Mouse (Mus musculus) brown adipose tissue, adult 24 weeks (tissue): Measurements from ENCODE around the gene Copz1. TPM values are rescaled to one million over a fixed set of nuclear protein-coding genes. Genes with fewer than 3 reads are reported as not detected.
"Not testable (repeated sequence)": the region's sequence is repeated elsewhere in the genome, so short reads cannot be mapped to it uniquely, and the experiment has no call there.

Experiments used
- H3K27ac ChIP-seq: fragments of 200-500 bp; replicated peaks from 2 replicates; pipeline ENCODE4 v1.5.1; 2012; ENCODE audit warnings: low read depth, mild to moderate bottlenecking, low read length
- H3K4me1 ChIP-seq: fragments of 200-500 bp; 2 replicates; pipeline ENCODE4 v1.6.1; 2012; ENCODE audit warnings: low read length, mixed read lengths; ENCODE audit not compliant: control insufficient read depth, insufficient read depth, insufficient read length
- H3K4me3 ChIP-seq: fragments of 200-500 bp; 2 replicates; pipeline ENCODE4 v1.5.1; 2012; ENCODE audit warnings: low read depth, mild to moderate bottlenecking, low read length, moderate library complexity; ENCODE audit not compliant: insufficient read depth
- polyA plus RNA-seq: library from polyadenylated mRNA; stranded (reverse); fragments of >200 nt; gene quantifications from 2 replicates; pipeline ENCODE4 v1.2.4, GENCODE M21; 2012; ENCODE audit not compliant: missing spikeins, insufficient read depth, insufficient read length

Gene Copz1
- polyA plus RNA-seq = 85.4 and 95.1 TPM in 2 replicates

DNA sequence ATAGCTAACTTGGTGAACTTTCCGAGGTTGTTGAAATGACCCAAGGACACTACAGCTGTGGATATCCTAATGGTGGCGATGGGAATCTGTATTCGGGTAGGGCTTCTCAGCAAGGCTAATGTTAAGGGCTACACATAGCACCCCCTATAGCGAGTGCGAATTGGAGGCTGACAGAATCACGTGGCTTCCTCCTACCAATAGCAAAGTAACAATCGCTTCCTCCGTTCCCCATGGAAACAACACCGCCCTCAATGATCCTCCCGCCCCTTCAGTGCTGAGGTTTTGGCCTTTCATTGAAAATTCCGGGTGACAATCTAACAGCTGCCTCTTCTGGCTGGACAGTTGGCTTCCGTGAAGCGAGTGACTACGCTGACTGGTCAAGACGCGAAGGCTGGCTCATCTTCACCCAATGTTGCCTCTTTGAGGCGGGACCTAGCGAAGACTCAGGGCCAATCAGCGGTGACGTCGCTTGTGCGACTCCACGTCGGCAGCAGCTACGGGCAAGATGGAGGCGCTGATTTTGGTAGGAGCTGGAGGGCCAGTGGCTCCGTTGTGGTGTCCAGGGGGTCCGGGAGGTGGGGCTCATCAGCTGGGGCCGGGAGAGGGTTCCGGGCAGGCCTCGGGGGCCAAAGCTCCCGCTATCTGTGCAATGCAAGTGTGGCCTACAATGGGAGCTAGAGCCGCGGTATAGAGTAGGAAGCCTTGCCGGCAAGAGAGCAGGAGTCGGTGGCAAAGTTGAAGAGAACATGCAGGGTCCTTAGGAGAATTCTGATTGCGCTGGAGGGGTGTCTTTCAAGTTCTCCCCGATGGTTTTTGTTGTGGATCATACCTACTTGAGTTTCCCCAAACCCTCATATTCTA, at the start of gene Copz1:
Copz1 (plus strand) TSS at position 296 of the 861 bp plus-strand sequence.
- H3K27ac ChIP-seq = no peak within 1 kb of the TSS
- peaks cover 2% of the 10 kb centered on the region; the same call in 1 of the 2 replicates for H3K4me1 ChIP-seq
- peak within 1 kb of the TSS; percentile 68 for H3K4me3 ChIP-seq

DNA sequence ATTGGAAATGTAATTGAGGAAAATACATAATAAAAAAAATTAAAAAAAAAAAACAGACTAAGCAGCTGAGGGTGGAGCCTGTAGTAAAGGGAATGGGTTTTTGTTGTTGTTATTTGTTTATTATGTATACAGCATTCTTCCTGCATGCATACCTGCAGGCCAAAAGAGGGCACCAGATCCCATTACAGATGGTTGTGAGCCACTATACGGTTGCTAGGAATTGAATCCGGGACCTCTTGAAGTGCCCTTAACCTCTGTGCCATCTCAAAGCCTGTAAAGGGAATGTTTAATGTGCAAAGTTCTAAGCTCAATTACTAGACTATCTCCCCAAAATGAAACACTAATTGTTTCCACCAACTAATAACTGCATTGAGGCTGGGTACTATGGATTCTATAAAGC, 48.4 kb upstream of the Copz1 start:
- Histone ChIP-seq H3K4me3 (no peak overlapping the region), H3K4me1 (0 out of 2 replicates have a peak, but pooled peaks cover 2% of the 10 kb centered on the region), H3K27ac (no peak overlapping the region)

DNA sequence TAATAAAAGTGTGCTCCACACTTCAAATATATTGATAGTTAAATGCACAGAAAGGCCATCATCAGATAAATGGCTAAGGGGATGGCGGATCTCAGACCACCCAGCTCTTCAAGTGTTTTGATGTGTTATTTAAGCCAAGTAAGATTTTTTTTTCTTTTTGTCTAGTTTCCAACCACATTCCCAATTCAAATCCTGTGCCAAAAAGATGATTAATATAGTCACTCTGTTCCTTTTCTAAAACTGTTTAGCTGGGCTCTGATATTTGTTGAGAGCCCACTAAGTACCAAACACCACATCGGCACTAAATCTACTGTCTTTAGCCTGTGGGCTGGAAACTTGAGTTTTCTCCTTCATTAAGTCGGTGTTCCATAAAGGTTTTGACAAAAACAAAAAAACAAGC, 45.5 kb upstream of the Copz1 start:
- Histone ChIP-seq H3K27ac (no peak overlapping the region), H3K4me1 (no peaks in the 10 kb centered on the region), H3K4me3 (no peak overlapping the region)

DNA sequence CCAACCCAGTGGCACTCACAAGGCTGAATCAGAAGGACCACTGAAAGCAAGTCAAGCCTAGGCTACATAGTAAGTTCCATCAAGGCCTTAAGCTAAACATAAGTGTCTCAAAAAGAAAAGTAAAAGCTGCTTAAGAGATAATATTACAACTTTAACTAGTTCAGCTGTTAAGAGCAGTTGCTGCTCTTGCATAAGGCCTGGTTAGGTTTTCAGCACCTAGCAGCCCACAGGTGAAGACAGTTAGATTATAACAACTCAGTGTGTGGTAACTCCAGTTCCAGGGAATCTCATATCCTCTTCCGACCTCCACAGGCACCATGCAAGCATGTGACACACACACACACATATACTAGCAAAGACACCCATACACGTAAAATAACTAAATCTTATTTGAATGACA, 44.9 kb upstream of the Copz1 start:
- no peak overlapping the region for H3K27ac ChIP-seq
- no peaks in the 10 kb centered on the region for H3K4me1 ChIP-seq

DNA sequence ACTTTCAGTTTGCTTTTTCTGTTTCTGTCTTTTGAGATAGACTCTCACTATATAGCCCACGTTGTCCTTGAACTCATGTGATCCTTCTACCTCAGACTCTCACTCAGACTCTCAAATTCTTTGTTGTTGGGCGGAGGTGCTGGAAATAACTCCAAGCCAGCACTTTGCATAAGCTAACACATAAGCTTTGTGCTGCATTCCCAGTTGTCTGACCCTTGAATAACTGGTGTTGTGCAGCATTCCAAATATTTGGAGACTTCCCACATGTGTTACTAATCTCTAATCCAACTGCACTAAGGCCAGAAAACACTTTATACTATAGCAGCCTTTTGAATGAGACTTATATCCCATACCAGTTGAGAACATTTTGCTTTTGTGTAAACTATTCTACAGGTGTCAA, 43.6 kb upstream of the Copz1 start:
- Histone ChIP-seq H3K4me3 (no peak overlapping the region), H3K27ac (no peak overlapping the region), H3K4me1 (no peaks in the 10 kb centered on the region)

More for the DNA sequence above, 44.9 kb upstream of the Copz1 start:
- H3K4me3 ChIP-seq = no peak overlapping the region

DNA sequence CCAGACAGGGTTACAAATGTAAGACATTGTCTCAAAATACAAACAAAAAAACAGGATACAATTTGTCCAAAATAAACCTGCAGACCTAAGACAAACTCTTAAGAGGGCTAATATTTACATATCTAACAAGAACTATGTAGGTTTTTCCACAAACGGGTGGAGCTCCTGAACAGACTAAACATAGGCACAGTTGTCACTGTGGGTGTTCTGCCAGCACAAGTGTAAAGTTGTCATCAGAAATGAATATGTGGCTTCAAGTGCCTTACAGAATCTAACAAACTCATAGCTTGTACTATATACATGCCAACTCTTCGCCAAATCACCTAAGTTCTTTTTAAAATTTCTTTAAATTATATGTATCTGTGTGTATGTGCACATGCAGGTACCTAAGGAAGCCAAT, 39.4 kb upstream of the Copz1 start:
- Histone ChIP-seq H3K27ac (no peak overlapping the region), H3K4me1 (no peaks in the 10 kb centered on the region), H3K4me3 (no peak overlapping the region)

DNA sequence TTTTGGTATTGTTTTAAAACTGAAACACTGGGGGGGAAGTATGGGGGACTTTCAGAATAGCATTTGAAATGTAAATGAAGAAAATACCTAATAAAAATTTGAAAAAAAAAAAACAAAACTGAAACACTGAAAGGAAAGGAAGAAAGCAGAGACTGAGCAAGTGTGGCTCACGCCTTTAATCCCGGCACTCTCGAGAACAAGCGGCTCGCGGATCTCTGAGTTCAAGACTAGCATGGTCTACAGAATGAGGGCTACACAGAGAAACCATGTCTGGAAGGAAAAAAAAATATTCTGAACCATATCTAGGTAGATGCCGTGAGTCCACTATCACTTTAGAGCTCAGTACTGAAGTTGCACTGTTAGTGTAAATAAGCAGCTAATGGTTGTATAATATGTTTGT, 35.2 kb upstream of the Copz1 start:
- peaks cover 3% of the 10 kb centered on the region; the same call in 1 of the 2 replicates for H3K4me1 ChIP-seq
- H3K27ac ChIP-seq = no peak overlapping the region
- H3K4me3 ChIP-seq = no peak overlapping the region

DNA sequence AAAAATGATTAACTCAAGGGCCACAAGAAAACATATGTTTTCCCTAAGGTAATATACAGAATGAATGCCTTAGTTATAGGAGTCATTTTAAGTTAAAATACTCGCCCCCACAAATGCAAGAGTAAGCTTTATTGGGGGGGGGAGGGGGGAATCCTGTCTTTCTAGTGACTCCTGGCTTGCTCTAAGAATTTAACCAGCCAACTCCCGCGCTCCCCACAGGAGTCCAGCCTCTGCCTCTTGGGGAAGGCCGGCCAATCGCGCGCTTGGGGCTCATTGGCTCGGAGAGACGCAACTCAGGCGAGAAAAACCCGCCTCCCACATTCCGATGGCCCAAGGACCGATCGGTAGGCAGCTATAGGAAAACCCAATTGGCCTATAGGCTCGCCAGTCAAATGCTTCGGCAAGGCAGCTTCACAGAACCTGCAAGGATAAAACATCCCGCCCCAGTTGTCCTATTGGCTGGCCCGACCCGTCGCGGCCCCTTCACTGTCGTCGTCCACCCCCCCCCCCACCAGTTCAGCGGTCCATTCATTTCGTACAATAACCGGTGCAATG, 33.3 kb upstream of the Copz1 start:
- H3K4me1 ChIP-seq = peaks cover 3% of the 10 kb centered on the region; the same call in 1 of the 2 replicates
- peak overlapping the region; percentile 87 for H3K4me3 ChIP-seq
- H3K27ac ChIP-seq = peak overlapping the region; percentile 66

DNA sequence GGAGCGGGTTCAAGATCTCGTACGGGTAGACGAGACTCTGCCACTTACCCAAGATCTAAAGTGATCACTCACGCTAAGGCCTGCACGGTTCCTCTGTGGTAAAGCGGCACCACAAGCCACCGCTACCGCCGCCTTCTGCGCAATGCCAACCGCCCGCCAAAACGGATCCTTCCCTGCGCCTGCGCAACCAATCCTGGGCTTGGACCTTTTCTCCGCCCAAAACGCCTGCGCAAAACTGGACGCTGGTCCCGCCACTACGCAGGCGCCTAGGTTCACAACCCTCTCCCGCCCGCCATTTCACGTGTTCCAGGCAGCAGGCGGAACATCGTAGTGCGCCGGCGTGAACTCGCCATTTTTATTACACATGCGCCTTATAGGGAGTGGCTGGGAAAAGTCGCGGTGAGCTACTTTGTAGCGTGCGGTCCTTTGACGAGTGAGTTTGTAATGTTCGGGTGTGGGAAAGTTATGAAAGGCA, 32.8 kb upstream of the Copz1 start, which contains the start of gene Cbx5:
Cbx5 (minus strand) TSS at position 132 of the 475 bp plus-strand sequence.
- Histone ChIP-seq H3K27ac (peak within 1 kb of the TSS; percentile 94), H3K4me3 (peak within 1 kb of the TSS; percentile 87), H3K4me1 (peaks cover 3% of the 10 kb centered on the region; the same call in 1 of the 2 replicates)

DNA sequence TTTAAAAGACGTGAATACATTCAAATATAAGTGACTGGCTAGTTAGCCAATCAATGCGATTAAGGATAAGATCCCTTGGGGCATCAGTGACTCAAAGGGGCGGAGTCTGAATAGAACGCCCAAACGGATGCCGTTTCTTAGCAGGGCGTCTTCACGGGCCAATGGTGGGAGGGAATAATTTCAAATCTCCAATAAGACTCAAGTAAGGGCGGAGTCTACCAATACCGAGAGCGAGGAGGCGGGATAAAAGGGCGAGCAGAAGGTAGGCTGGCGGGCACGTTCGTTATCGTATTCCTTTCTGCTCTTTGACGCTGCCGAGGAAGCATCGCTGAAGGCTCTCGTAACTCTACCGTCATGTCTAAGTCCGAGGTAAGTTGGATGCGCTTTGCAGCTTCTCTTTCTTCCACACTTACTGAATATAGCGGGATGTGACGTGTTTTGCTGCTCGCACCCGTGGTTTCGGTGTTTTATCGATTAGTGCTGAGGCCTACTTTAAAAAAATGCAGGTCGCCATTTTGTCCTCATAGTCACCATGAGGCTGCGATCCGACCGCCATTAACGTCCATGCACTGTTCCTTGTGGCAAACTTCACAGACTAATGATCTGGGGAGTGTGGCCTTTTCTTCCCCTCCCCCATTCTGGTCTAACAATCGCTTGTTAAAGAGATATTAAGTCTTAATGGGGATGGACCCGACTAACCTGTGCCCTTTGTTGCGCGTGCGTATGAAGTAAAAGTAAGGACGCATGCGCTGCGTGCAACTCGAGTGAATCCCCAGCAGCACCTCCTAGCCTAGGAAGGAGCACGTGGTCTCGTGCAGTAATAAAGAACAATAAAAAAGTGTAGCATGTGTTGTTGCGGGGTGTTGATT, 32.1 kb upstream of the Copz1 start, which contains the start of gene Hnrnpa1:
Hnrnpa1 (plus strand) TSS at position 273 of the 869 bp plus-strand sequence.
- peaks cover 3% of the 10 kb centered on the region; the same call in 1 of the 2 replicates for H3K4me1 ChIP-seq
- H3K4me3 ChIP-seq = peak within 1 kb of the TSS; percentile 87
- H3K27ac ChIP-seq = peak within 1 kb of the TSS; percentile 94

DNA sequence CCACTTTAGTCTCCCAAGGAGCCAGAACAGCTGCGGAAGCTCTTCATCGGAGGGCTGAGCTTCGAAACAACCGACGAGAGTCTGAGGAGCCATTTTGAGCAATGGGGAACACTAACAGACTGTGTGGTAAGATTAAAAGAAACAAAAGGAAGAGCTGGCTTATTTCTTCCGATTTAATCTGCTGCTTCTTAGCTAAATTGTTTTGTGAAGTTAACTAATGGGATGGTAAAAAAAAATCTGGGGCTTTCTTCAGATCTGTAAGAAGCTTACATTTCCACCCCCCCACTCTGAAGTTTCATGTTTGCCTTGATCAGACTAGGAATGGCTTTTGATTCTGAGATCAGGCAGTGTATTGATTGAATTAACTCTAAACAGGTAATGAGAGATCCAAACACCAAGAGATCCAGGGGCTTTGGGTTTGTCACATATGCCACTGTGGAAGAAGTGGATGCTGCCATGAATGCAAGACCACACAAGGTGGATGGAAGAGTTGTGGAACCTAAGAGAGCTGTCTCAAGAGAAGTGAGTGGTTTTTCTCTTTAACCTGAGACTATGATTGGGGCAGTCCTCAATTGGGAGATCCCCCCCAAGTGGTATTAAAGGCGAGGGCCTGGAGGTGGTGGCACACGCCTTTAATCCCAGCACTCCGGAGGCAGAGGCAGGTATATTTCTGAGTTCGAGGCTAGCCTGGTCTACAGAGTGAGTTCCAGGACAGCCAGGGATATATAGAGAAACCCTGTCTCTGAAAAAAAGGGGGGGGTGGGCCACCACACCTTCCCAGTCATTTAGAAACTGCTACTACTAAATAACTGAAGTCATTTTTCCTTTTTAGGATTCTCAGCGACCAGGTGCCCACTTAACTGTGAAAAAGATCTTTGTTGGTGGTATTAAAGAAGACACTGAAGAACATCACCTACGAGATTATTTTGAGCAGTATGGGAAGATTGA, 31.2 kb upstream of the Copz1 start:
- Histone ChIP-seq H3K27ac (peak overlapping the region; percentile 94), H3K4me3 (peak overlapping the region; percentile 79)
- H3K4me1 ChIP-seq = not testable (repeated sequence)

DNA sequence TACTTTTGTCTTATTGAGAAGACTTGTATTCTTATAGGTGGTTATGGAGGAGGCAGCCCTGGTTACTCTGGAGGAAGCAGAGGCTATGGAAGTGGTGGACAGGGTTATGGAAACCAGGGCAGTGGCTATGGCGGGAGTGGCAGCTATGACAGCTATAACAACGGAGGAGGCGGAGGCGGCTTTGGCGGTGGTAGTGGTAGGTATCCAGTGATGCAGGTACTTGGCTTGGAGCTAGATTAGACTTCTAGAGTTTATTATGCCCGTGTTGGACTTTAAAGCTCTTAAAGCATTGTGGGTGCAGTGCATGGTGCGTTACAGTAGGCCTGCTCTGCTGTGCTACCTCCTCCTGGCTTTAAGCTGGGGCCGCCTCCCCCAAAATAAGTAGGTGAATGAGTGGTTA, 29.6 kb upstream of the Copz1 start:
- peaks cover 3% of the 10 kb centered on the region; the same call in 1 of the 2 replicates for H3K4me1 ChIP-seq
- no peak overlapping the region for H3K27ac ChIP-seq
- H3K4me3 ChIP-seq = no peak overlapping the region

DNA sequence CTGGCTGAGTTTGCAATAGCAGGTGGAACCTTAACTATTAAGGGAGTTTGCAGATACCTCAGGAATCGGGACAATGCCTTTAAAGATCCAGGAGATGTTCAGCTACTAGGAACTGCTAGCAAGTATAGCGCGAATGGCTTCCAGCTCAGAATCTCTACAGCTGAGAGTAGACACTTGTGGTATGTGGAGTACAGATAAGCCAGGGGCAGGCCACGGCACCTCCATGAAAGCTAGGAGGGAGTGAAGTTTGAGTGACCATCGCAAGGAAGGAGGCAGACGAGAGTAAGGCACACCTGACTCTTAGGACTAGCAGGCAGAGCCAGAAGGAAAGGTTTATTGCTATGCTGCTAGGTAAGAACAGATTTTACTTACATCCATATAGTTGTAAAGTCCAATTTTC, 26.9 kb upstream of the Copz1 start:
- H3K4me1 ChIP-seq = peaks cover 3% of the 10 kb centered on the region; the same call in 1 of the 2 replicates
- no peak overlapping the region for H3K27ac ChIP-seq
- H3K4me3 ChIP-seq = no peak overlapping the region
